Mouse (Mus musculus) right cerebral cortex, adult 2 months (tissue): ENCODE measurements around the gene Spi1.

Experiments
- DNase-seq, 2 experiments: peaks; one replicate each; pipeline ENCODE4 v3.0.0; 2021 to 2022; ENCODE audit warnings: low spot score in 2 of 2

Gene Spi1

DNA sequence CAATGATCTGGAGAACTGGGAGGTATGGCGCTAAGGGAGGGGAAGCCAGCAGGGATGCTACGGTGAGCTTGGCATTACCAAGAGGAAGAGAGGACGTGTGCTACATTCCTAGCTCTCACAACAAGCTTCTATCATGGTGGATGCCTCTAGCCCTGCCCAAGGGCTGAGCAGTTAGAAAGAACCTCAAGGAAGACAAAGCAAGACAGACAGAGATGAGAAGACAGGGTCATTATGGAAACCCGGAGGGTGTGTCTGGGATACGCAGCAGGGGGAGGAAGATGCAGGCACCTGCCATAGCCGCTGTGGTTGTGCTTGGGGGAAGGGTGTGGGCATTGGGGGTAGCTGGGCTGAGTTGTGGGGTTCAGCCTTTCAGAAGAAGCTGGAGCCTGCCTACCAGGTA lies 41.3 kb downstream of the Spi1 start:
- DNase-seq: no peak

DNA sequence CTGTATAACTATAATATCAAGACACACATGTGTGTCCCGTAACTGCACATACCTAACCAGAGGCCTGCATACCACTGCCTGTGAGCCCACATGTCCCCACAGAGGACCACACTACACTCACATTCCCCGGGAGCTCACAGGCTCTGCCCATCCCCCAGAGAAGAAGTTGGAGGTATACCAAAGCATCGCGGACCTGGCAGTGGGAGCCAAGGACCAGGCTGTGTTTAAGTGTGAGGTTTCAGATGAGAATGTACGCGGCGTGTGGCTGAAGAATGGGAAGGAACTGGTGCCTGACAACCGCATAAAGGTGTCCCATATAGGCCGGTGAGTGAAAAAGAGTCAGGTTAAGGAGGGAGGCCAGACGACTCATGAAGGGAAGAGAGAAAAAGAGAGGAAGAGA lies 42.9 kb downstream of the Spi1 start:
- DNase-seq: no peak

GRCm38 (mm10) chr2:91128761-91129160 lies 46.6 kb downstream of the Spi1 start:
- DNase-seq: no peak

- DNase-seq: no peak
These were observed 47.9 kb downstream of the Spi1 start for GRCm38 (mm10) chr2:91130126-91130525.

- no peak for DNase-seq
These were observed 49.1 kb downstream of the Spi1 start for GRCm38 (mm10) chr2:91131251-91131650.

- no peak for DNase-seq
These were observed 49.8 kb downstream of the Spi1 start for GRCm38 (mm10) chr2:91132035-91132434.

DNA sequence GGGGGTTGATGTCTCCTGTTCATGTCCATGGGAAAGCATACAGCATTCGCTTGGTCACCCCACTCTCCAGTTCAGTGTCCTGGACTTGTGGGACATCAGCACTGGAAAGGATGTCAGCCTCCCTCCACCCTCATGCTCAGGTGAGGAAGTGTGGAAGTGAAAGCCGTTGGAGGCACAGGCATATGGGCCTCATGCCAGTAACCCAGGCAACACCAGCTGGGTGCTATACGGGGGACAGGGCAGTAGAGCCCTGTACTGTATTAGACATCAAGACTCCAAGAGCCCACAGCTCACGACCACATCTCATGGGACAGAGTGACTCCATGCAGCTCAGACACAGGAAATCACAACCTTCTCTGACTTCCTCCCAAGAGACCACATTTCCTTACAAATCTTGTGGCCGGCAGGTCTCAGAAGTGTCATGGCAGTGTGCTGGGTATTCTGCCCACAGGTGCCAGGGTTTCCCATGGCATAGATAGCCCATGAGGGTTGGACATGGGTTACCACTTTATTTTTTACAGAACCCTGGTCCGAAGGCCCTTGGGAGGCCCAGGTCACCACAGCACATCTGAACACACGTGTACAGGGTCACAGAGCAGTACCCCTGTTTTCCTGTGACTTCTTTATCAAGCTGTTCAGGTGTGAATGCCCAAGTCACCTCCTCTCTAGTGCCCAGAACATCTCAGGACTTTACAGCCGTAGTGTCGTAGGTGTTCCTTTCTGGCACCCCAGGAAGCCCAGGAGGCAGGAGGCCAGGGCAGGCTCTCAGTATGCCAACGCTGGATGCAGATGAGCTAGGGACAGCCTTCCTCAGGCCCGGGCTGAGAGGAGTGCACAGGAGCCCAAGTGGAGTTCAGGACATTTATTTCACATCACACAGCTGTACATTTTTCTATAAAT lies 54.6 kb downstream of the Spi1 start:
- DNase-seq: no peak

GRCm38 (mm10) chr2:91137481-91137880 lies 55.3 kb downstream of the Spi1 start:
- no peak for DNase-seq

DNA sequence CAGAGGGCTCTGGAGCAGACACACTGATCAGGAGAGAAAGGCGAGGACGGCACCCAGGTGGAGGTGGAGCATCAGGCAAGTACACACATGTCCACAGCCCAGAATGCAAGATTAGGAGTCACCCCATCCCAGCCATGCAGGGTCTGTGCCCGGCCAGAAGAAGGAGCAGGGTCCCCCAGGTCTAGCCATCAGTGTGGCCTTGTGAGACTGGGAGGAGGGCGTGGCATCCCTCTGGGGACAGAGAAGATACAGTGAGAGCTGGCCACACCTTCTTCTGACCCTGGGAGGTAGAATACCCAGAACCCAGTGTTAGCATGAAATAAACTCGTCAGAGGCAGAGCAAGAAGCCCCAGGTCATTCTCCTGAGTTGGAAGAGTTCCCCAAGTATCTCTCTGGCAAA lies 57.1 kb downstream of the Spi1 start:
- DNase-seq: no peak

- no peak for DNase-seq
These were observed 57.6 kb downstream of the Spi1 start for GRCm38 (mm10) chr2:91139764-91140163.

- DNase-seq: no peak
These were observed 60.7 kb downstream of the Spi1 start for GRCm38 (mm10) chr2:91142920-91143319.

- DNase-seq: no peak
These were observed 61.2 kb downstream of the Spi1 start for GRCm38 (mm10) chr2:91143401-91143800.

DNA sequence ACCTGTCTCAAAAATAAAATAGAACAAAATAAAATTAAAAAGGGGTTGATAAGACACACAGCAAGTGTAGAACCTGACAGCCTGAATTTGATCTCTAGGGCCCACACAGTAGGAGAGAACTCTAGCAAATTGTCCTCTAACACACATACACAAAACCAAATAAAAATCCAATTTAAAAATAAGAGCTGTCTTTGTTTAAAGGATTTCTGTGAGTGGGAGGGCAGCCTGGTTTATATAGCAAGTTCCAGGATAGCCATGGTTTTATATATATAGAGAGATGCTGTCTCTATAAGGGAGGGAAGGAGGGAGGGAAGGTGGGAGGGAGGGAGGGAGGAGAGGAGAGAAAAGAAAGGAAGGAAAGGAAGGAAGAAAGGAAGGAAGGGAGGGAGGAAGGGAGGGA lies 65.9 kb downstream of the Spi1 start:
- DNase-seq: no peak

- no peak for DNase-seq
These were observed 69.1 kb downstream of the Spi1 start for GRCm38 (mm10) chr2:91151331-91151730.

- DNase-seq: no peak
These were observed 70.7 kb downstream of the Spi1 start for GRCm38 (mm10) chr2:91152885-91153377.

- no peak for DNase-seq
These were observed 71.9 kb downstream of the Spi1 start for GRCm38 (mm10) chr2:91154091-91154490.

DNA sequence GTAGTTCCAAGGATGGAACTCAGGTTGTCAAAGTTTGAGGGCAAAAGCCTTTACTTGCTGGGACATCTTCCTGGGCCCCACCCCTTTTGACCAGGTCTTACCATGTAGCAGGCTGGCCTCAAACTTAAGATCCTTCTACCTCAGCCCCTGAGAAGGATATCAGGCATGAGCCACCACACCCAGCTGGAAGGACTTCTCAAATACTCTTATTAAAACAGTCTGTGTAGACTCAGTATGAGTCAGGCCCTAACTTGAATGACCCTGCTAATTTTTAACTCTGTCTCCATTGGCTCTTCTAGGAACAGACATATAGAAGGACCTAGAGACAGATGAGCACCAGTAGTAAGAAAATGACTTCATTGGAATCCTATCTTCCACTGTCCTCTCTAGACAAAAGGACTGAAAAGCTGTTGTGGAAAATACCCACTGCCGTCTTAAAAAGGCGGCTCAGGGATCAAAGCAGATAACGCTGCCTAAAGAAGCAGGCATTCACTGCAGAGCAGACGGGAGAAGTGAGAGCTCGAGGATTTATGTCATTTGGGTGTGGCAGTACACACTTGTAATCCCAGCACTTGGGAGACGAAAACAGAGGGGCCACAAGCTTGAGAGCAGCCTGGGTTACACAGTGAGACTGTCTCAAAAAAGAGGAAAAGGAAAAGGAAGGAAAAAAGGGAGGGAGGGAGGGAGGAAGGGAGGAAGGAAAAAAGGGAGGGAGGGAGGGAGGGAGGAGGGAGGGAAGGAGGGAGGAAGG lies 75.0 kb downstream of the Spi1 start:
- DNase-seq: no peak

DNA sequence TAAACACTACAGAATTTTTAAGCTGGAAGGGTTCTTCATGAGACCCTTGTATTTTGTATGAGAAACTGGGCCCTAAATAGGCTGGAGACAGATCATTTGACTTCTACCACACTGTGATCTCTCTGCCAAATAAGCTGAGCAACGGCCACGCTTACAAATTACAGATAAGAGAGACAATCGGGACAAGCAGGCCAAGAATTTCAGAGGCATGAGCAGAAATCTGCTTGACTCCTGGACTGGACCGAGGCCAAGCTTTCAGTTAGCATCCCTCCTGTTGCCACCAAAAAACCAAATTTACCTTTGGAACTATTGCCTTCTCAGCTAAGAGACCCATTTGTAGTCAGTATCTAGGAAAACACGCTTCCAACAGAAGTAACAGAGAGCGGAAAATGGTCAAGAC lies 78.4 kb downstream of the Spi1 start:
- no peak for DNase-seq

DNA sequence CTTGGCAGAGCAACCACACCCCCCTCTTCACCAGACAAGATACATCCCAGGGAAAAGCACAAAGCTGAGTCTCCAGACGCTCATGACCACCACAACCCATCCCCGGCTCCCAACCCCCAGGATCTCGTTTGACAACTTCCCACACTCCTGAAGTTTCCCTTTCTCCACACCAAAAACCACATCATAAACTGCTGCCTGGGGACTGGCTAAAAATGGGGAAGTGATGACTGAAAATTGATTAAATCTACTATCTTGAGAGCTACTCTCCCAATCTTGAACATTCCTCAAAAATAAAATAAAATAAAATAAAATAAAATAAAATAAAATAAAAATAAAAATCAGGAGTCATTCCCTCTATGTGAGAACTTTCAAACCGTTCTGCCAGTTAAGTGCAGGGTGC lies 80.8 kb downstream of the Spi1 start:
- DNase-seq: no peak

DNA sequence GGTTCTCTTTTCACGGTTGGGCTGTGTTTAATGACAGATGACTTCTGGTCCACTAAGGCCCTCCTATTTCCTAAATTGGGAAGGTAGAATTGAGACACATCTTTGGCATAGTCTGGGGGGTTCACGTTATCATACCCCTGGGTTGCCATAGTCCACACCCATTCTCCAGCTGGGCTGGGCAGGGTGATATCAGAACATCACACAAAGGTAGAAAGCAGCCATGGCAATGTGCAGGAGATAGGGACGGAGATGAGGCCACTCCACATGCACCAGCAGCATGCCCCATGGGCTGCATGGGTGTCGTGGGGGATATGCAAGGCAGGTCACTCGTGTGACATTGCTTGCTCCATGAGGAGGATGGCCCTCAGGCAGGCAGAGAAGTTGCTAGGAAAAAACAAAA lies 81.3 kb downstream of the Spi1 start:
- DNase-seq: no peak

- DNase-seq: no peak
These were observed 82.8 kb downstream of the Spi1 start for GRCm38 (mm10) chr2:91164991-91165390.
